Mouse (Mus musculus): ENCODE results near the gene Fbxo24. TPM values are rescaled to one million over a fixed set of nuclear protein-coding genes. Genes with fewer than 3 reads are reported as not detected.

Gene Fbxo24
- polyA plus RNA-seq (2014; fragmentation: Illumina TruSeq; extraction: RNeasy Lipid Tissue Mini Kit (QIAGEN cat#74804)): not detected

GRCm38 (mm10) chr5:137628498-137629305 lies at the start of gene Fbxo24, which contains the start of the genes Lrch4 and Gm20605:
Gene Fbxo24, minus strand, starts transcription at chr5:137629002.
Gene Lrch4, plus strand, starts transcription at chr5:137629121.
Gene Gm20605, plus strand, starts transcription at chr5:137629175.

GRCm38 (mm10) chr5:137645652-137646091 lies 16.9 kb upstream of the Fbxo24 start, which contains the start of gene Irs3:
Gene Irs3, minus strand, starts transcription at chr5:137645714.

GRCm38 (mm10) chr5:137641054-137641453 lies 12.3 kb upstream of the Fbxo24 start, which contains the start of gene Sap25:
Gene Sap25, plus strand, starts transcription at chr5:137641334.

GRCm38 (mm10) chr5:137613550-137613949 lies 15.3 kb downstream of the Fbxo24 start, which contains the start of gene Pcolce:
Gene Pcolce, minus strand, starts transcription at chr5:137613784.

GRCm38 (mm10) chr5:137600619-137601364 lies 28.0 kb downstream of the Fbxo24 start, which contains the start of gene Mospd3:
Gene Mospd3, minus strand, starts transcription at chr5:137601058.

GRCm38 (mm10) chr5:137569665-137570064 lies 59.1 kb downstream of the Fbxo24 start, which contains the start of gene Tfr2:
Gene Tfr2, plus strand, starts transcription at chr5:137569840.

Other genes with a start within 250 kb of the Fbxo24 start
- gene Zan, start 151.9 kb downstream of the Fbxo24 start, polyA plus RNA-seq (2014; fragmentation: Illumina TruSeq; extraction: RNeasy Lipid Tissue Mini Kit (QIAGEN cat#74804)): not detected
- not detected for gene Pop7, start 126.5 kb downstream of the Fbxo24 start, polyA plus RNA-seq (2014; fragmentation: Illumina TruSeq; extraction: RNeasy Lipid Tissue Mini Kit (QIAGEN cat#74804))
- gene Gigyf1, start 110.5 kb downstream of the Fbxo24 start, polyA plus RNA-seq (2014; fragmentation: Illumina TruSeq; extraction: RNeasy Lipid Tissue Mini Kit (QIAGEN cat#74804)): 2.0 TPM
- not detected for gene Epo, start 95.8 kb downstream of the Fbxo24 start, polyA plus RNA-seq (2014; fragmentation: Illumina TruSeq; extraction: RNeasy Lipid Tissue Mini Kit (QIAGEN cat#74804))
- gene Gnb2, start 95.5 kb downstream of the Fbxo24 start, polyA plus RNA-seq (2014; fragmentation: Illumina TruSeq; extraction: RNeasy Lipid Tissue Mini Kit (QIAGEN cat#74804)): 0.46 TPM
- not detected for gene Actl6b, start 75.5 kb downstream of the Fbxo24 start, polyA plus RNA-seq (2014; fragmentation: Illumina TruSeq; extraction: RNeasy Lipid Tissue Mini Kit (QIAGEN cat#74804))
- not detected for gene Tfr2, start 59.2 kb downstream of the Fbxo24 start, polyA plus RNA-seq (2014; fragmentation: Illumina TruSeq; extraction: RNeasy Lipid Tissue Mini Kit (QIAGEN cat#74804))
- gene Mospd3, start 27.9 kb downstream of the Fbxo24 start, polyA plus RNA-seq (2014; fragmentation: Illumina TruSeq; extraction: RNeasy Lipid Tissue Mini Kit (QIAGEN cat#74804)): not detected
- gene Pcolce, start 15.2 kb downstream of the Fbxo24 start, polyA plus RNA-seq (2014; fragmentation: Illumina TruSeq; extraction: RNeasy Lipid Tissue Mini Kit (QIAGEN cat#74804)): 12.5 TPM
- 0.37 TPM for gene Lrch4, start 119 bp upstream of the Fbxo24 start, polyA plus RNA-seq (2014; fragmentation: Illumina TruSeq; extraction: RNeasy Lipid Tissue Mini Kit (QIAGEN cat#74804))
- not detected for gene Gm20605, start 173 bp upstream of the Fbxo24 start, polyA plus RNA-seq (2014; fragmentation: Illumina TruSeq; extraction: RNeasy Lipid Tissue Mini Kit (QIAGEN cat#74804))
- not detected for gene Sap25, start 12.3 kb upstream of the Fbxo24 start, polyA plus RNA-seq (2014; fragmentation: Illumina TruSeq; extraction: RNeasy Lipid Tissue Mini Kit (QIAGEN cat#74804))
- gene Irs3, start 16.7 kb upstream of the Fbxo24 start, polyA plus RNA-seq (2014; fragmentation: Illumina TruSeq; extraction: RNeasy Lipid Tissue Mini Kit (QIAGEN cat#74804)): not detected
- 7.5 TPM for gene Agfg2, start 55.7 kb upstream of the Fbxo24 start, polyA plus RNA-seq (2014; fragmentation: Illumina TruSeq; extraction: RNeasy Lipid Tissue Mini Kit (QIAGEN cat#74804))
- not detected for gene Nyap1, start 112.6 kb upstream of the Fbxo24 start, polyA plus RNA-seq (2014; fragmentation: Illumina TruSeq; extraction: RNeasy Lipid Tissue Mini Kit (QIAGEN cat#74804))
- 0.86 TPM for gene Tsc22d4, start 116.7 kb upstream of the Fbxo24 start, polyA plus RNA-seq (2014; fragmentation: Illumina TruSeq; extraction: RNeasy Lipid Tissue Mini Kit (QIAGEN cat#74804))
- gene Ppp1r35, start 149.8 kb upstream of the Fbxo24 start, polyA plus RNA-seq (2014; fragmentation: Illumina TruSeq; extraction: RNeasy Lipid Tissue Mini Kit (QIAGEN cat#74804)): 2.3 TPM
- gene Mepce, start 158.7 kb upstream of the Fbxo24 start, polyA plus RNA-seq (2014; fragmentation: Illumina TruSeq; extraction: RNeasy Lipid Tissue Mini Kit (QIAGEN cat#74804)): 13.7 TPM
- gene Zcwpw1, start 158.8 kb upstream of the Fbxo24 start, polyA plus RNA-seq (2014; fragmentation: Illumina TruSeq; extraction: RNeasy Lipid Tissue Mini Kit (QIAGEN cat#74804)): 6.6 TPM
- gene Pilra, start 207.3 kb upstream of the Fbxo24 start, polyA plus RNA-seq (2014; fragmentation: Illumina TruSeq; extraction: RNeasy Lipid Tissue Mini Kit (QIAGEN cat#74804)): 0.46 TPM
- gene Pilrb1, start 229.1 kb upstream of the Fbxo24 start, polyA plus RNA-seq (2014; fragmentation: Illumina TruSeq; extraction: RNeasy Lipid Tissue Mini Kit (QIAGEN cat#74804)): not detected
- gene Pilrb2, start 242.8 kb upstream of the Fbxo24 start, polyA plus RNA-seq (2014; fragmentation: Illumina TruSeq; extraction: RNeasy Lipid Tissue Mini Kit (QIAGEN cat#74804)): 0.86 TPM